Mouse (Mus musculus): ENCODE results near the gene Mrps15. TPM values are rescaled to one million over a fixed set of nuclear protein-coding genes. Genes with fewer than 3 reads are reported as not detected.
A peak's percentile ranks its signal among the peaks of the same experiment; 100 is the strongest.

Mrps15 gene
- total RNA-seq (2021) = 10 to 100 TPM; 41.0 to 43.1 TPM

- intact Hi-C loops (cut with DNase I) = no loop called here
- DNase-seq (ENCODE audit: low spot score in 2 of 2) = peak; percentile 80 to 82
These were observed at the start of gene Mrps15 for GRCm38 (mm10) chr4:126046851-126047585. Mrps15 (plus strand) TSS chr4:126046925.

DNA sequence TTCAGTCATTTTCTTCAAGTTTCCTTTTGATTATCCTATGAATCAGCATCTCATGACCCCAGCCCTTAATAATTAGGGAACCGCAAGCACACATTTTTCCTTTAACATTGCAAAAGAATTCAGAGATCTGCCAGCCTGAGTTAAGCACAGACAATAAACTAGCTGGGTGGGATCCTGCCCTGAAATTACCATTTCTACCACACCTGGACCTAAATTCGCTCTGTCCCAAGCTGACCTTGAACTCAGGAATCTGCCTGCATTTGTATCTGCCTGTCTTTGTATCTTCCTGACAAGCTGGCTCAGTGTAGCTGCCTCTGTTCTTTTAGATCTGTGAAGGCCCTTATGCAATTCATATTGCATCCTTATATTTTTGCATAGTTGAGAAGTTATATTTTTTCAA, 48.9 kb upstream of the Mrps15 start:
- no peak for DNase-seq (ENCODE audit: low spot score in 2 of 2)
- intact Hi-C loops (cut with DNase I) = no loop called here

GRCm38 (mm10) chr4:126001311-126002199, 45.2 kb upstream of the Mrps15 start:
- no peak for DNase-seq (ENCODE audit: low spot score in 2 of 2)
- intact Hi-C loops (cut with DNase I) = no loop called here

DNA sequence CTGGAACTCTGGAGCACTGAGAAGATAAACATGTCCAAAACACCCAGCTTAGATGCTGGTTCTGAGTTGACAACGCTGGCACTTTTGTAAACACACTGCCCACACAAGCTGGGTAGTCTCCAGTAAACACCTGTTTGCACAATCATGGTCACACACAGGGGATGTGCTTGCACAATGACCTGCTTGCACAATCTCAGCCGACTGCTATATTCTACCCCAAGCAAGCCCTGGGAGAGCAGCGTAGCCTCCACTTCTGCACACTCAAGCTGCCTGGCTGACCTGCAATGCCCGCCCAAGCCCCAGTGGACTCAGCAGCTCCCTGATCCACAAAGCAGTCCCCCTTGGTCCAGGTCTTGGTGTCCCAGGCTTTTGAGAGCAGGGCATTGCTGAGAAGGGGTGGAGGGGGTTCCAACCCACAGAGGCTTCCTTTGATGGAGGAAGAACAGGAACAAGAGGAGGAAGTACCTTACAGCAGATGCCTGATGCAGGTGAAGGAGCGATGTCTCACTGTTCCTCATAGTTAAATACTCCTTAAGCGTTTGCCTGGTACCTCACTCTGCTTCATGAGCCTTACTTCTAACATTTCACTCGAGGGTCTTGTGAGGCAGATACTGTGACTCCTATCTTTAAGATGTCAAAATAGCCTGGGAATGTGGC, 28.9 kb upstream of the Mrps15 start:
- no peak for DNase-seq (ENCODE audit: low spot score in 2 of 2)

DNA sequence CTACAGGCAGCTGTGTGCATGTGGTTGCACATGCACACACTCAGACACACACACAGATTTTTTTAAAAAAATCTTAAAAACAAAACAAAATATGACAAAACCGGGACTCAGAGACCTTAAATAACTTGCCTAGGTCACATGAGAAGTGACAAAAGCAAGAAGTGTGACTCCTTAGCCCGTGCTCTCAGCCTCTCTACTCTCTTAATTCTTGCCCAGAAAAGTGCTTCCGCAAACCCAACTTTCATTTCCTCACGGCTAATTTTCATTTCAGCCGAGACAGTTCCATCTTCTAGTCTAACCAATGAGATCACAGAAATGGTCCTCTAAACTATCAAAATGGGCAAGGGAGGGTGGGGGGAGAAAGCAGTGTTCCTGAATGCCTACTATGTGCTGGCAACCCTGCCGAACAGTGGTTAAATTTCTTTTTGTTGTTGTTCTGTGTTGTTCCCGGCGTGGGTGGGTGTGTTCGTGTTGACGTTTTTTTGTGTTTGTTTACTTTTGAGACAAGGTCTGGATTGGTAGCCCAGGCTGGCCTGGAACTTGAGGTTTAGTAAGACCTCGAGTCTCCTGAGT, 27.7 kb upstream of the Mrps15 start:
- no peak for DNase-seq (ENCODE audit: low spot score in 2 of 2)
- intact Hi-C loops (cut with DNase I) = no loop called here

More for the DNA sequence above, 28.9 kb upstream of the Mrps15 start:
- intact Hi-C loops (cut with DNase I) = no loop called here

DNA sequence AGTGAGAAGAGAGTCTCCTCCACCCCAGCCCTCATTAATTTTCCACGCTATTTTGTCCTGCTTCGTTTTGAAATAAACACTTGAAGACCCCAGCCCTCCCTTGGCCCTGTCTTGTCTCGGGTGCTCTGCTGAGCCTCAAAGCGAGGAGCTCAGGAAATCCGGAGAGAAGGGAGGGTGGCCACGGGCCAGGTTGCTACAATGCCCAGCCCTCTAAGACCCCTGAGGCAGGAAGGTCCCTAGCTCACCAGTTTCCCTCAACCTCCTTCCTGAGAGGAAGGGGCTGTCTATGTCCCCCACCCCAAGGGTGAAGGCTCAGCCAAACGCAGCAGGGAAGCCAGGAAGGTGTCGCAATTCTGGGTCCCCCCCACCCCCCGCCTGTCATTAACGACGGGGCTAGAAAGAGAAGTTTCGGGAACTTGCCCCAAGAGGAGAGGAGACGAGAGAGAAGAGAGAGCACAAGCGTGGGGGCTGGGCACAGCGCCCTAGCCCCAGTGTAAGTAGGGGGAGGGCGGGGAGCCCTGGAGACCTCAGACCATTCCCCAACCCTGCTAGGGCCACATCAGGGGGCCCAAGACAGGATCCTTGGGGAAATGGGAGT, 22.3 kb upstream of the Mrps15 start, which contains the start of gene Csf3r:
Gene Csf3r (plus strand): TSS at position 248 of the 598 bp plus-strand sequence.
- intact Hi-C loops (cut with DNase I) = no loop called here
- DNase-seq (ENCODE audit: low spot score in 2 of 2) = no peak

DNA sequence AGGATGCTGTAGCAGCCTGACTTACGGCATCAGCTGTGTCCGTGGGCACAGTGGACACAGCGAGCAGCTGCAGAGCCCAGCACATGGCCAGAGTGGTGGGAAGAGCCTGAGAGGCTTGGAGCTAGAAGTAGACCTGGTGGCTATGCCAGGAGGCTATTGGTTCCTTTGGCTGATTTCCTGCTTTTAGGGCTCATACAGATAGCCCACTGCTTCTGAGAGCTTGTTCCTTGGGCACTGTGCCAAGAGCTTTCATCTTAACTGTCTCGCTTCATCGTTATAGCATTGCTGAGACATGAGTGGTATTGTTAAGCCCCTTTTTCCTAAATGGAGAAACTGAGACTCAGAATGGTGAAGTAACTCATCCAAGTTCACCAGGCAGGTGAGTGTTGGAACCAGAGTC, 20.9 kb upstream of the Mrps15 start:
- no peak for DNase-seq (ENCODE audit: low spot score in 2 of 2)
- intact Hi-C loops (cut with DNase I) = no loop called here

GRCm38 (mm10) chr4:126027980-126028379, 18.7 kb upstream of the Mrps15 start:
- intact Hi-C loops (cut with DNase I) = no loop called here
- DNase-seq (ENCODE audit: low spot score in 2 of 2) = no peak

- DNase-seq (ENCODE audit: low spot score in 2 of 2) = no peak
- intact Hi-C loops (cut with DNase I) = no loop called here
These were observed 17.7 kb upstream of the Mrps15 start for GRCm38 (mm10) chr4:126029042-126029441.

DNA sequence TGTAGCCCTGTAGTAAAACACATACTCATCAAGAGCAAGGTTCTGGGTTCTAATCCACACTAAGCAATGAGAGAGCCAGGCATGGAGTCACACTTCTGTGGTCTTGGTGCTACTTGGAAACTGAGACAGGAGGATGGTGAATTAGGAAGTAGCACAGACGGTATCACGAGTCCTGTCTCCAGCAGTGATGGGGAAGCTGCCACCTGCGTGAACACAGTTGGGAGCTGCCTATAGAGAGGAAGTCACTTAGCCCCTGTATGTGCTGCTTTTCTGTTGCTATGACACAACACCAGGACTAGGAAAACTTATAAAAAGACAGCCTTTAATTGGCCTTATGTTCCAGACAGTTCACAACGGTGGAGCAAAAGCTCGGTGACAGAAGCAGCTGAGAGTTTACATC, 16.0 kb upstream of the Mrps15 start:
- intact Hi-C loops (cut with DNase I) = no loop called here
- DNase-seq (ENCODE audit: low spot score in 2 of 2) = no peak

- DNase-seq (ENCODE audit: low spot score in 2 of 2) = no peak
- intact Hi-C loops (cut with DNase I) = no loop called here
These were observed 11.3 kb upstream of the Mrps15 start for GRCm38 (mm10) chr4:126035413-126035812.

DNA sequence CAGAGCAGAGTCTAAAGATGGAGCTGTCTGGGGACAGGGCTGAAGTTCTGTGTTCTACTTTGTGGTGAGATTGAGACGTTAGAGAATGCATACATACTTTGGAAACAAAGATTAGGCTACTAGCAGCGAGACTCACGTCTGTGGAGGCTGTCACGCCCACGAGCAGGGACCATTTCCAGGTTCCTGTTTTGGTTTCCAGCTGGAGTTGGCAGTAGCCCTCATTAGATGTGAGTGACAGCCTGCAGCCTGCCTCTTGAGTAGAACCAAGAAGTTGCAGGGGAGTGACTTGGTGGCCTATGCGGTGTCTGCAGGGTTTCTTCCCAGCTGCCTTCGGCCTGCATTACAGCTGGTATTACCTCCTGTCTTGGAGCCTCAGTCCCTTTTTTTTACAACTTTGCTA, 4.9 kb downstream of the Mrps15 start:
- intact Hi-C loops (cut with DNase I) = no loop called here
- peak; percentile 54 to 62 for DNase-seq (ENCODE audit: low spot score in 2 of 2)

GRCm38 (mm10) chr4:126057207-126058133, 10.7 kb downstream of the Mrps15 start:
- intact Hi-C loops (cut with DNase I) = no loop called here
- DNase-seq (ENCODE audit: low spot score in 2 of 2) = no peak

DNA sequence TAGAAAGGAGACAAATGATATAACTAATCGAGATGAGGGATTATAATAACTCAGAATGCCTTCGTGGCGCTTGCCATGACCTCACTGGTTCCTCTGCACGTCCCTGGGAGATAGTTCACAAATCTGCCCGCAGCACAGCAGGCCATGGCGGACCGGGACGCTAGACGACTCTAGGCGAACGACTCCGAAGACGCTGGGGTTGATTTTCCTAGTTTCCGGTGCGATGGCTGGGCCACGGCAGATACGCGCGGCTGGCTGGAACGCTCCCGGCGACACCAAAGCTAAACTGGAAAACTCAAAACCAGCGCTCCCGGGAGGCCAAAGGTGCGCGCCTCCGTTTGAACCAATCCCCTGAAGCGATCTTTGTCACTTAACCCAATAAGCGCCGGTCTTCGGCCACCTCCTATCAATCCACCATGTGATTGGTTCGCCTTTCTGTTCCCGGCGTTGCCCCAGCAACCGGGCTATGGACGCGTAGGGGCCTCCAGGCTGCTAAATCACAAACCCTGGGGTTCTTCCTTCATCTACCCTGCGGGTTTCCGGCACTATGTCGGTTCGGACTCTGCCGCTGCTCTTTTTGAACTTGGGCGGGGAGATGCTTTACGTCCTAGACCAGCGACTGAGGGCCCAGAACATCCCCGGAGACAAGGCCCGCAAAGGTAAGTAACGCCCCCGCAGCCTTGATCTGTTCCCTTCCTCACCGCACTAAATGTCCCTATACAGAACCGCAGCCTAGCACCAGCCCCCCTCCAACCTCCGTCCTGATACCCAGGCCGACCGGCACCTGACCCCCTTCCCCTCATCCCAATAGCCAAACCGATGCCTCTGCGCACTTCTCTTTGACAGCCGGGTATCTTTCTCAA, 11.6 kb downstream of the Mrps15 start, which contains the start of gene Oscp1:
Gene Oscp1 (plus strand): TSS at position 432 of the 863 bp plus-strand sequence.
- intact Hi-C loops (cut with DNase I) = no loop called here
- peak; percentile 93 to 95 for DNase-seq (ENCODE audit: low spot score in 2 of 2)

DNA sequence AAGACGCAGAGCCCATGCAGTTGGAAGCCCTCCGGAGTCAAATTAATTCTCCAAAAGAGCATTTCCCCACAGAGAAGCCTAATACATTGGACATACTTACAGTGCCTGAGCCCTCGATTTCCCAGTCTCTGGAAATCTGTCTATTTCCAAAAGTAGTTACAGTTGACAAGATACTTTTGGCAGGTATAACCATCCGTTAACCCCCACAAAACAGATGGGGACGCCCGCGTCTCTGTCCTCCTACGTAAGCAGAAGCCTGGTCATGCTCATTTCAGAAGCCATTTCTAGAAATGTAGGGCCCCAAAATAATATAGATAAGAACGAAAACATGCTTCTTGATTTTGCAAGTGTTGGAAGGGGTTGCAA, 12.3 kb downstream of the Mrps15 start:
- intact Hi-C loops (cut with DNase I) = no loop called here
- DNase-seq (ENCODE audit: low spot score in 2 of 2) = peak; percentile 59 to 73

DNA sequence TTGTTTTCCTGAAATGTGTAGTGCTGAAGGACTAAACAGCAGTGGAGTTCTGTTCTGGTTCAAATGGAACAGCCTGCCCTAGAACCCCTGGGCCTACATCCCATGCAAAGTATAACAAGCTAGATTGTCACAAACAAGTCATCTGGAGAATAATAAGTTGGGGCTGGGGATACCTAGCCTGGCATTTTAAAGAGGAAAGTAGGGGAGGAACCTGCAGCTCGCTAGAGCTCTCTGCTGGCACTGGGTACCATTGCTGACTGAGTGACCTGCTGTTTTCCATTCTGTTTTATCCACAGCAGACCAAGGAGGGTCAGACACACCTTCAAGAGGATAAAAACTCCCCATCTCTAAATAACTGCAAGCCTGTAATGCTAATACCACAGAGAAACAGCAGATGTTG, 16.1 kb downstream of the Mrps15 start:
- intact Hi-C loops (cut with DNase I) = no loop called here
- DNase-seq (ENCODE audit: low spot score in 2 of 2) = peak in 1 of 2 experiments; percentile 14

GRCm38 (mm10) chr4:126065241-126065640, 18.5 kb downstream of the Mrps15 start:
- intact Hi-C loops (cut with DNase I) = no loop called here

More at GRCm38 (mm10) chr4:126065241-126065640, 18.5 kb downstream of the Mrps15 start:
- no peak for DNase-seq (ENCODE audit: low spot score in 2 of 2)
